In the genomic region with DNA sequence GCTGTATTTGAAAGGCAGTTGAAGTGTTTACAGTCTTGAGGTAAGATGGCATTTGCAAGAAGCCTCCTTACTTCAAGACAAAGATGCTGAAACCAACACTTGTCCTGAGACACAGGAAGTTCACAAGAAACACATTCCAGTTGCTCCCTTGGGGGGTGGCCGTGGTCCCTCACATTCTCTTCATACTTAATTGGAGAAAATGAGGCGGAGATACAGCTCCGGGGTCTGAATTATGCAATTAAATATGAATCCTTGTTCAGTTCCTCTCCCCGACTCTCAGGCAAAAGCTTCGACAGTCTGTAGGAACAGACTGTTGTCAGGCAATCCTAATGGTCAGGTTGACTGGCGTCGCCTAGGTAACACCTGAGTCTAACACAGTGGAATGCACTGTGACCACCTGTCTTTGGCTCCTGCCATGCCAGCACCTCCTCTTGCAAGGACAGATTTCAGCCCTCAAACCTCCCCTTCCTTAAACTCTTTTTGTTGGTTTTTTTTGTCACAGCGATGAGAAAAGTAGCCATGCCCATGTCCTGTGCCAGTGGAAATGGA, we compare ENCODE assay signal across 9 mouse cellular contexts.
A peak's percentile ranks its signal among the peaks of the same experiment; 100 is the strongest.
DNase-seq lines count a peak whose midpoint lies in the region; ATAC-seq and TF ChIP-seq lines count a peak whose summit lies in the region.
"Had no signal": no experiment of that assay in that cellular context is flagged by ENCODE, and none has a peak within 500 bp of the region (broad histone marks: within the 10 kb centered on the region; RNA-seq: fewer than 3 reads in every experiment).

No protein-coding gene starts in this region.

- no peak for ATAC-seq in hindbrain, postnatal 0 days
- no peak for ATAC-seq in hindbrain, embryonic 11.5 days (ENCODE audit: low FRiP score)
- no peak for ATAC-seq in CD4-positive, CD25-positive, alpha-beta regulatory T cell, adult 4 months
- ATAC-seq in frontal cortex, adult (ENCODE audit: low TSS enrichment): no peak

- no peak overlapping the region for H3K9ac ChIP-seq in hindbrain, postnatal 0 days (replicated peaks; ENCODE audit: low read length)
- H3K9ac ChIP-seq in hindbrain, embryonic 11.5 days (ENCODE audit: low read depth, low read length): no peak overlapping the region

- H3K4me1 ChIP-seq in hindbrain, postnatal 0 days (ENCODE audit: insufficient read depth, low read length): peaks cover 16% of the 10 kb centered on the region; the same call in 1 of the 2 replicates
- no peaks in the 10 kb centered on the region; the same call in 1 of the 2 replicates for H3K4me1 ChIP-seq in hindbrain, embryonic 11.5 days (replicated peaks; ENCODE audit: control insufficient read depth, insufficient read depth, low read length)

- H3K36me3 ChIP-seq in hindbrain, postnatal 0 days (ENCODE audit: insufficient read depth, low read length): no peaks in the 10 kb centered on the region
- no peaks in the 10 kb centered on the region for H3K36me3 ChIP-seq in hindbrain, embryonic 11.5 days (ENCODE audit: control insufficient read depth, insufficient read depth, low read length)

- no peak for TF ChIP-seq POLR2A in brain, embryonic 14.5 days (IDR thresholded peaks at IDR 0.05; ENCODE audit: borderline replicate concordance, extremely low read depth, insufficient read depth, insufficient read length, poor library complexity, severe bottlenecking)

- no peaks in the 10 kb centered on the region for H3K9me3 ChIP-seq in hindbrain, postnatal 0 days (ENCODE audit: low read length)
- H3K9me3 ChIP-seq in hindbrain, embryonic 11.5 days (ENCODE audit: control insufficient read depth, low read length): no peaks in the 10 kb centered on the region

- no peak for TF ChIP-seq CTCF in hindbrain, postnatal 0 days (IDR thresholded peaks at IDR 0.05; ENCODE audit: low read depth)
- TF ChIP-seq CTCF in brain, embryonic 14.5 days (IDR thresholded peaks at IDR 0.05; ENCODE audit: borderline replicate concordance, extremely low read depth, insufficient read depth, insufficient read length): no peak

- H3K27me3 ChIP-seq in hindbrain, postnatal 0 days (ENCODE audit: insufficient read depth, low read length): no peaks in the 10 kb centered on the region
- no peaks in the 10 kb centered on the region for H3K27me3 ChIP-seq in hindbrain, embryonic 11.5 days (ENCODE audit: control insufficient read depth, insufficient read depth, low read length)

- no peak overlapping the region for H3K4me2 ChIP-seq in hindbrain, postnatal 0 days (ENCODE audit: low read depth, low read length)
- H3K4me2 ChIP-seq in hindbrain, embryonic 11.5 days (replicated peaks; ENCODE audit: low read depth, low read length): no peak overlapping the region

- 52% methylated on average over 8 of the region's 8 CpGs for WGBS in hindbrain, postnatal 0 days
- WGBS in hindbrain, embryonic 11.5 days: 74% methylated on average over 8 of the region's 8 CpGs

- H3K4me3 ChIP-seq in hindbrain, postnatal 0 days (ENCODE audit: low read length): no peak overlapping the region
- H3K4me3 ChIP-seq in hindbrain, embryonic 11.5 days (ENCODE audit: low read depth, low read length): no peak overlapping the region
- H3K4me3 ChIP-seq: heart, adult 2 months had no signal

- no peak overlapping the region for H3K27ac ChIP-seq in hindbrain, postnatal 0 days
- H3K27ac ChIP-seq in hindbrain, embryonic 11.5 days (ENCODE audit: low read depth, low read length): no peak overlapping the region

- peak; percentile 35 for DNase-seq in hindbrain, postnatal 0 days (ENCODE audit: low spot score)
- no peak for DNase-seq in hindbrain, embryonic 11.5 days (ENCODE audit: low spot score)
- peak; percentile 6 for DNase-seq in 3T3-L1 (ENCODE audit: low read depth, low spot score)
- peak; percentile 54 for DNase-seq in brain, embryonic 14.5 days (ENCODE audit: low read depth)
- DNase-seq in kidney, postnatal 14 days: peak; percentile 42
- no peak for DNase-seq in thymus, postnatal 36 days
- DNase-seq: heart, adult 2 months had no signal

Comparison
In these comparisons a context has a peak if more than half of its experiments do, and no peak if none do; other contexts are left out.
1. DNase-seq: peak in hindbrain, postnatal 0 days (single experiment), 3T3-L1 (single experiment), brain, embryonic 14.5 days (single experiment) and kidney, postnatal 14 days (single experiment); none in hindbrain, embryonic 11.5 days (single experiment) and thymus, postnatal 36 days (0 of 2).